Mouse (Mus musculus) CH12.LX (cell line): ENCODE data around the gene Fam229a. TPM values are rescaled to one million over a fixed set of nuclear protein-coding genes. Genes with fewer than 3 reads are reported as not detected.

ENCODE experiments used
- DNase-seq: peaks from one replicate; pipeline ENCODE4 v3.0.0-alpha.2; 2013; ENCODE audit errors: extremely low read depth
- H3K27ac ChIP-seq: 2 replicates; pipeline ENCODE4 v1.5.1; 2012; ENCODE audit warnings: low read depth, mild to moderate bottlenecking, control low read depth, moderate library complexity; ENCODE audit not compliant: insufficient read depth
- H3K27me3 ChIP-seq: replicated peaks from 2 replicates; pipeline ENCODE3; 2012; ENCODE audit warnings: inconsistent platforms
- H3K36me3 ChIP-seq, 2 experiments: replicated peaks in 1 of 2; 2 replicates each; pipeline versions ENCODE3 to v1.6.1; 2012; ENCODE audit warnings: inconsistent platforms in 1 of 2, low read length in 1 of 2, mild to moderate bottlenecking in 1 of 2, mixed read lengths in 1 of 2, moderate library complexity in 1 of 2; ENCODE audit not compliant: control insufficient read depth in 1 of 2, insufficient read depth in 1 of 2
- H3K4me1 ChIP-seq, 2 experiments: 2 replicates each; pipeline ENCODE4 v1.6.1; 2012; ENCODE audit warnings: inconsistent platforms in 1 of 2, moderate library complexity in 1 of 2; ENCODE audit not compliant: insufficient read depth in 2 of 2, control insufficient read depth in 1 of 2
- H3K4me2 ChIP-seq: 2 replicates; pipeline ENCODE4 v1.6.1; 2012; ENCODE audit warnings: low read depth, mild to moderate bottlenecking, control low read depth; ENCODE audit not compliant: poor library complexity, insufficient read depth, severe bottlenecking
- H3K4me3 ChIP-seq, 3 experiments: fragments of 150-350 bp in 1 of 3; sonication (generic) in 1 of 3; replicated peaks in 1 of 3; 2 replicates each; pipeline versions ENCODE3 to v1.5.1; 2011 to 2012; ENCODE audit warnings: low read depth in 2 of 3, low read length in 2 of 3, mild to moderate bottlenecking in 2 of 3, moderate library complexity in 2 of 3, control low read depth in 1 of 3, improper control_type of control experiment in 1 of 3, inconsistent platforms in 1 of 3, mixed read lengths in 1 of 3; ENCODE audit not compliant: poor library complexity in 1 of 3
- H3K79me2 ChIP-seq: replicated peaks from 2 replicates; pipeline ENCODE4 v1.6.1; 2012; ENCODE audit warnings: mild to moderate bottlenecking, moderate library complexity; ENCODE audit not compliant: control insufficient read depth, poor library complexity, insufficient read depth, severe bottlenecking; ENCODE audit errors: extremely low read depth
- H3K9ac ChIP-seq: 2 replicates; pipeline ENCODE4 v1.6.1; 2012; ENCODE audit warnings: low read depth, mild to moderate bottlenecking, control low read depth, moderate library complexity; ENCODE audit not compliant: insufficient read depth
- H3K9me3 ChIP-seq: replicated peaks from 2 replicates; pipeline ENCODE3; 2012; ENCODE audit warnings: low read length, inconsistent platforms, mixed read lengths
- CTCF ChIP-seq, 2 experiments: IDR thresholded peaks in 1 of 2; conservative IDR thresholded peaks in 1 of 2; 2 replicates each; pipeline ENCODE4 v1.5.1; 2011 to 2012; ENCODE audit warnings: low read depth in 2 of 2, low read length in 2 of 2, improper control_type of control experiment in 1 of 2, inconsistent platforms in 1 of 2, mild to moderate bottlenecking in 1 of 2, moderate library complexity in 1 of 2
- ELF1 ChIP-seq: IDR thresholded peaks from 2 replicates; pipeline ENCODE4 v1.6.1; 2014; ENCODE audit warnings: low read depth, mild to moderate bottlenecking, inconsistent platforms, low read length, improper control_type of control experiment
- EP300 ChIP-seq: IDR thresholded peaks from 2 replicates; pipeline ENCODE4 v1.6.1; 2011; ENCODE audit warnings: low read length, improper control_type of control experiment
- ETS1 ChIP-seq: conservative IDR thresholded peaks from 2 replicates; pipeline ENCODE4 v1.6.1; 2012; ENCODE audit warnings: low read depth, mild to moderate bottlenecking, inconsistent platforms, low read length, improper control_type of control experiment, moderate library complexity
- IRF4 ChIP-seq: IDR thresholded peaks from 2 replicates; pipeline ENCODE4 v1.6.1; 2014; ENCODE audit warnings: low read depth, mild to moderate bottlenecking, inconsistent platforms, low read length, improper control_type of control experiment
- MAX ChIP-seq: IDR thresholded peaks from 2 replicates; pipeline ENCODE4 v1.6.1; 2011; ENCODE audit warnings: low read length, improper control_type of control experiment
- MAZ ChIP-seq: IDR thresholded peaks from 2 replicates; pipeline ENCODE4 v1.6.1; 2012; ENCODE audit warnings: low read depth, mild to moderate bottlenecking, inconsistent platforms, low read length, improper control_type of control experiment, moderate library complexity
- MEF2A ChIP-seq: IDR thresholded peaks from 2 replicates; pipeline ENCODE4 v1.6.1; 2014; ENCODE audit warnings: low read depth, mild to moderate bottlenecking, inconsistent platforms, low read length, improper control_type of control experiment, borderline replicate concordance
- MXI1 ChIP-seq: IDR thresholded peaks from 2 replicates; pipeline ENCODE4 v1.6.1; 2011; ENCODE audit warnings: mild to moderate bottlenecking, low read depth, low read length, improper control_type of control experiment
- MYC ChIP-seq: IDR thresholded peaks from 2 replicates; pipeline ENCODE4 v1.6.1; 2011; ENCODE audit warnings: low read depth, mild to moderate bottlenecking, improper control_type of control experiment, low read length
- NRF1 ChIP-seq: IDR thresholded peaks from 2 replicates; pipeline ENCODE4 v1.6.1; 2014; ENCODE audit warnings: low read depth, mild to moderate bottlenecking, inconsistent platforms, low read length, improper control_type of control experiment, moderate library complexity
- SMC3 ChIP-seq: IDR thresholded peaks from 2 replicates; pipeline ENCODE4 v1.6.1; 2011; ENCODE audit warnings: low read depth, low read length, improper control_type of control experiment
- USF1 ChIP-seq: IDR thresholded peaks from 2 replicates; pipeline ENCODE4 v1.6.1; 2014; ENCODE audit warnings: low read depth, mild to moderate bottlenecking, inconsistent platforms, low read length, improper control_type of control experiment
- dilution Hi-C: fragments of 300-500 bp; cut with MboI; formaldehyde crosslinking; loops from 2 replicates; pipeline ENCODE4 v1.14.3; 2020; ENCODE audit warnings: low sequenced_read_pairs; ENCODE audit not compliant: extremely low pct_unique_long_range_greater_than_20kb, extremely low pct_ligation_motif_present
- in situ Hi-C: fragments of 300-500 bp; cut with MboI; formaldehyde crosslinking; loops from 3 replicates; pipeline ENCODE4 v1.14.3; 2019; ENCODE audit warnings: low sequenced_read_pairs, low pct_ligation_motif_present, low pct_unique_long_range_greater_than_20kb, mixed read lengths
- polyA plus RNA-seq: library from polyadenylated mRNA; unstranded; fragments of >175 nt; gene quantifications from 2 replicates; pipeline ENCODE4 v1.2.1, GENCODE M21; 2012; ENCODE audit warnings: low read depth; ENCODE audit not compliant: insufficient read length
- total RNA-seq, 2 experiments: library from RNA; depleted of rRNA; stranded (reverse); fragments of 300-350 nt in 1 of 2; fragments of >200 nt in 1 of 2; gene quantifications; 2 replicates each; pipeline ENCODE4 v1.2.3; 2012 to 2014

The Fam229a gene
- total and polyA plus RNA-seq, 3 experiments, result not detected

GRCm38 (mm10) chr4:129510723-129511412 is 19.9 kb downstream of the Fam229a start:
- TF ChIP-seq ELF1 (no peak), MEF2A (no peak), NRF1 (no peak), IRF4 (no peak), MAX (no peak), MXI1 (no peak), SMC3 (no peak), MYC (no peak), CTCF (conservative IDR thresholded peaks at IDR 0.05 in 1 of 2, IDR thresholded peaks at IDR 0.05 in 1 of 2; ENCODE audit: low read depth in 2 of 2, low read length in 2 of 2) (no peak), ETS1 (no peak), EP300 (no peak)
- TF ChIP-seq, all 38 proteins: peak for 0
- H3K27me3 ChIP-seq, result peaks cover 4% of the 10 kb centered on the region
- no peak overlapping the region for H3K27ac ChIP-seq
- no peak overlapping the region for H3K4me3 ChIP-seq
- no peaks in the 10 kb centered on the region for H3K9me3 ChIP-seq
- H3K9ac ChIP-seq, result no peak overlapping the region
- no peak overlapping the region for H3K4me2 ChIP-seq
- in situ Hi-C loops, result no loop called here
- peaks cover 14% of the 10 kb centered on the region for H3K79me2 ChIP-seq
- peaks cover 15 to 53% of the 10 kb centered on the region in 2 experiments for H3K4me1 ChIP-seq
- dilution Hi-C loops, result no loop called here
- no peak for DNase-seq
- H3K36me3 ChIP-seq, result peaks cover 1 to 6% of the 10 kb centered on the region in 2 experiments

- in situ Hi-C loops, result no loop called here
- H3K27me3 ChIP-seq, result peaks cover 4% of the 10 kb centered on the region
- peaks cover 4 to 8% of the 10 kb centered on the region in 2 experiments for H3K36me3 ChIP-seq
- peaks cover 15 to 53% of the 10 kb centered on the region in 2 experiments for H3K4me1 ChIP-seq
- no peak overlapping the region for H3K4me3 ChIP-seq
- dilution Hi-C loops, result no loop called here
- no peak overlapping the region for H3K9ac ChIP-seq
- TF ChIP-seq USF1, result no peak
- TF ChIP-seq MAZ, result no peak
- H3K79me2 ChIP-seq, result peaks cover 14% of the 10 kb centered on the region
- DNase-seq, result no peak
- no peaks in the 10 kb centered on the region for H3K9me3 ChIP-seq
- no peak overlapping the region for H3K4me2 ChIP-seq
- no peak overlapping the region for H3K27ac ChIP-seq
These were observed 20.6 kb downstream of the Fam229a start for GRCm38 (mm10) chr4:129511413-129512096.
